Mouse (Mus musculus) heart, postnatal 0 days (tissue): ENCODE measurements around the gene Tgm1. TPM values are rescaled to one million over a fixed set of nuclear protein-coding genes. Genes with fewer than 3 reads are reported as not detected.

Experiments used
- ATAC-seq: fragments of 200-750 bp; cut with Nextera tagmentation; 2 replicates; pipeline ENCODE4 v1.8.0; 2017; ENCODE audit warnings: low read depth, moderate number of reproducible peaks, moderate library complexity; ENCODE audit not compliant: insufficient read depth
- DNase-seq: peaks from one replicate; pipeline ENCODE4 v3.0.0-alpha.2; 2016; ENCODE audit warnings: low spot score
- H3K27ac ChIP-seq: fragments of 300-500 bp; sonication (generic); 2 replicates; pipeline ENCODE4 v1.5.1; 2014; ENCODE audit warnings: low read depth, mild to moderate bottlenecking
- H3K27me3 ChIP-seq: fragments of 300-500 bp; sonication (generic); 2 replicates; pipeline ENCODE4 v1.6.1; 2014; ENCODE audit warnings: low read length, mixed read lengths; ENCODE audit not compliant: control insufficient read depth, insufficient read depth
- H3K36me3 ChIP-seq: fragments of 300-500 bp; sonication (generic); replicated peaks from 2 replicates; pipeline ENCODE4 v1.6.1; 2014; ENCODE audit warnings: low read length, mixed read lengths; ENCODE audit not compliant: control insufficient read depth, insufficient read depth
- H3K4me1 ChIP-seq: fragments of 300-500 bp; sonication (generic); 2 replicates; pipeline ENCODE4 v1.6.1; 2014; ENCODE audit warnings: antibody characterized with exemption; ENCODE audit not compliant: control insufficient read depth, insufficient read depth
- H3K4me2 ChIP-seq: fragments of 300-500 bp; sonication (generic); 2 replicates; pipeline ENCODE4 v1.6.1; 2014; ENCODE audit warnings: low read depth, mild to moderate bottlenecking, low read length, moderate library complexity
- H3K4me3 ChIP-seq: fragments of 300-500 bp; sonication (generic); 2 replicates; pipeline ENCODE4 v1.5.1; 2014; ENCODE audit warnings: low read depth, low read length
- H3K9ac ChIP-seq: fragments of 300-500 bp; sonication (generic); replicated peaks from 2 replicates; pipeline ENCODE4 v1.6.1; 2014; ENCODE audit warnings: low read depth, low read length, mixed read lengths
- H3K9me3 ChIP-seq: fragments of 300-500 bp; sonication (generic); replicated peaks from 2 replicates; pipeline ENCODE4 v1.6.1; 2016; ENCODE audit warnings: low read length; ENCODE audit not compliant: control insufficient read depth
- CTCF ChIP-seq: IDR thresholded peaks from 2 replicates; pipeline ENCODE4 v1.5.1; 2016; ENCODE audit warnings: antibody characterized with exemption, control low read depth, low read depth
- EP300 ChIP-seq: IDR thresholded peaks from 2 replicates; pipeline ENCODE4 v1.6.1; 2016; ENCODE audit warnings: antibody characterized with exemption, low read depth
- WGBS: fragments of 180-500 bp; shearing (Covaris S2); extraction: QIAGEN DNeasy Blood & Tissue Kit; methylation state at CpG from one replicate; pipeline ENCODE4 v1.1.7; 2014; 5-methylcytosine and 5-hydroxymethylcytosine counted together
- polyA plus RNA-seq: library from polyadenylated mRNA; unstranded; fragments of >200 nt; fragmentation: Nextera tagmentation; extraction: Ambion mirVana; gene quantifications from 2 replicates; pipeline ENCODE4 v1.2.1, GENCODE M21; 2015
- total RNA-seq: library from RNA; depleted of rRNA; stranded (reverse); fragments of >200 nt; gene quantifications from 2 replicates; pipeline ENCODE4 v1.2.3, GENCODE M21; 2014; ENCODE audit warnings: low replicate concordance

Tgm1 gene
- total and polyA plus RNA-seq, 2 experiments from 2014 or later, result 0.27 to 1.3 TPM

- H3K27ac ChIP-seq, result no peak overlapping the region
Observed at GRCm38 (mm10) chr14:55723433-55723832, 9.7 kb upstream of the Tgm1 start.

GRCm38 (mm10) chr14:55722438-55722945 is 8.8 kb upstream of the Tgm1 start:
- H3K27ac ChIP-seq, result no peak overlapping the region
- TF ChIP-seq CTCF (no peak), EP300 (no peak)
- 40% methylated on average over 8 of the region's 8 CpGs for WGBS
- ATAC-seq (no peak), DNase-seq (no peak)
- peak overlapping the region; percentile 80 for H3K4me3 ChIP-seq
- no peaks in the 10 kb centered on the region; the same call in 1 of the 2 replicates for H3K4me1 ChIP-seq
- peak overlapping the region; percentile 68 for H3K4me2 ChIP-seq
- H3K9ac ChIP-seq, result 0 out of 2 replicates have a peak overlapping the region, but pooled peaks have one; percentile 12
- H3K36me3 ChIP-seq, result peaks cover 2% of the 10 kb centered on the region
- no peaks in the 10 kb centered on the region for H3K9me3 ChIP-seq
- no peaks in the 10 kb centered on the region for H3K27me3 ChIP-seq

More at GRCm38 (mm10) chr14:55723433-55723832, 9.7 kb upstream of the Tgm1 start:
- WGBS, result 90% methylated on average over 7 of the region's 7 CpGs
- no peaks in the 10 kb centered on the region for H3K9me3 ChIP-seq
- no peaks in the 10 kb centered on the region; the same call in 1 of the 2 replicates for H3K36me3 ChIP-seq
- TF ChIP-seq EP300 (no peak), CTCF (no peak)
- H3K4me1 ChIP-seq, result no peaks in the 10 kb centered on the region; the same call in 1 of the 2 replicates
- no peak overlapping the region for H3K4me2 ChIP-seq
- DNase-seq (no peak), ATAC-seq (no peak)
- H3K9ac ChIP-seq, result no peak overlapping the region
- no peak overlapping the region for H3K4me3 ChIP-seq
- no peaks in the 10 kb centered on the region for H3K27me3 ChIP-seq

- WGBS, result under 1% methylated on average over 49 of the region's 50 CpGs
Observed at GRCm38 (mm10) chr14:55721700-55722437, 8.1 kb upstream of the Tgm1 start, which contains the start of gene Rabggta. Rabggta (minus strand) TSS chr14:55722263.

GRCm38 (mm10) chr14:55721076-55721475 is 7.3 kb upstream of the Tgm1 start:
- no peaks in the 10 kb centered on the region for H3K9me3 ChIP-seq
- H3K4me1 ChIP-seq, result no peaks in the 10 kb centered on the region; the same call in 1 of the 2 replicates
- peak overlapping the region; percentile 68 for H3K4me2 ChIP-seq
- ATAC-seq, result no peak
- H3K9ac ChIP-seq, result no peak overlapping the region
- H3K4me3 ChIP-seq, result peak overlapping the region; percentile 80
- TF ChIP-seq CTCF (no peak), EP300 (no peak)
- no peaks in the 10 kb centered on the region for H3K27me3 ChIP-seq
- peaks cover 16% of the 10 kb centered on the region for H3K36me3 ChIP-seq
- WGBS, result 91% methylated on average over 6 of the region's 6 CpGs
- no peak overlapping the region for H3K27ac ChIP-seq
- DNase-seq, result no peak

More at GRCm38 (mm10) chr14:55721700-55722437, 8.1 kb upstream of the Tgm1 start, which contains the start of gene Rabggta:
- no peak for TF ChIP-seq EP300
- TF ChIP-seq CTCF, result peak; percentile 90
- H3K27me3 ChIP-seq, result no peaks in the 10 kb centered on the region
- peak within 1 kb of the TSS; percentile 75 for H3K27ac ChIP-seq
- no peaks in the 10 kb centered on the region; the same call in 1 of the 2 replicates for H3K4me1 ChIP-seq
- DNase-seq (peak; percentile 87), ATAC-seq (peak; percentile 92)
- H3K9ac ChIP-seq, result peak within 1 kb of the TSS; percentile 70
- H3K4me2 ChIP-seq, result peak within 1 kb of the TSS; percentile 68
- peaks cover 8% of the 10 kb centered on the region for H3K36me3 ChIP-seq
- H3K9me3 ChIP-seq, result no peaks in the 10 kb centered on the region
- H3K4me3 ChIP-seq, result peak within 1 kb of the TSS; percentile 80

- H3K36me3 ChIP-seq, result peaks cover 17% of the 10 kb centered on the region
- TF ChIP-seq EP300, result no peak
- TF ChIP-seq CTCF, result no peak
- no peak for DNase-seq
- H3K27ac ChIP-seq, result no peak overlapping the region
- no peak overlapping the region for H3K9ac ChIP-seq
- no peak overlapping the region for H3K4me2 ChIP-seq
- no peaks in the 10 kb centered on the region; the same call in 1 of the 2 replicates for H3K4me1 ChIP-seq
- H3K4me3 ChIP-seq, result no peak overlapping the region
- ATAC-seq, result no peak
- no peaks in the 10 kb centered on the region for H3K27me3 ChIP-seq
- H3K9me3 ChIP-seq, result no peaks in the 10 kb centered on the region
- 94% methylated on average over 12 of the region's 12 CpGs for WGBS
Observed at GRCm38 (mm10) chr14:55720666-55721065, 6.9 kb upstream of the Tgm1 start.
